Mouse (Mus musculus) MEL (cell line): ENCODE measurements around the gene Acyp1. TPM values are rescaled to one million over a fixed set of nuclear protein-coding genes. Genes with fewer than 3 reads are reported as not detected.
A peak's percentile ranks its signal among the peaks of the same experiment; 100 is the strongest.

Experiments
- DNase-seq: peaks from one replicate; pipeline ENCODE4 v3.0.0; 2011; ENCODE audit warnings: low read depth, low spot score
- H3K27ac ChIP-seq: 2 replicates; pipeline ENCODE4 v1.5.1; 2012; ENCODE audit warnings: low read depth, mild to moderate bottlenecking, control low read depth, low read length, moderate library complexity; ENCODE audit not compliant: control insufficient read depth
- H3K27me3 ChIP-seq, 2 experiments: fragments of 150-350 bp in 1 of 2; sonication (generic) in 1 of 2; 2 replicates each; pipeline ENCODE4 v1.6.1; 2012; ENCODE audit warnings: low read length in 2 of 2, mild to moderate bottlenecking in 2 of 2, improper control_type of control experiment in 1 of 2, moderate library complexity in 1 of 2; ENCODE audit not compliant: insufficient read depth in 2 of 2, control insufficient read depth in 1 of 2
- H3K36me3 ChIP-seq, 2 experiments: 2 replicates each; pipeline ENCODE4 v1.6.1; 2012 to 2014; ENCODE audit warnings: low read length in 2 of 2, improper control_type of control experiment in 1 of 2, inconsistent platforms in 1 of 2, mild to moderate bottlenecking in 1 of 2; ENCODE audit not compliant: insufficient read depth in 2 of 2, control insufficient read depth in 1 of 2
- H3K4me1 ChIP-seq, 2 experiments: fragments of 150-350 bp in 1 of 2; sonication (generic) in 1 of 2; 2 replicates each; pipeline ENCODE4 v1.6.1; 2012; ENCODE audit warnings: low read length in 2 of 2, improper control_type of control experiment in 1 of 2, mild to moderate bottlenecking in 1 of 2; ENCODE audit not compliant: insufficient read depth in 2 of 2, control insufficient read depth in 1 of 2
- H3K4me3 ChIP-seq, 2 experiments: fragments of 150-350 bp in 1 of 2; sonication (generic) in 1 of 2; 2 replicates each; pipeline ENCODE4 v1.5.1; 2012; ENCODE audit warnings: low read depth in 2 of 2, low read length in 2 of 2, mild to moderate bottlenecking in 2 of 2, moderate library complexity in 2 of 2, control low read depth in 1 of 2, improper control_type of control experiment in 1 of 2; ENCODE audit not compliant: control insufficient read depth in 1 of 2, insufficient read depth in 1 of 2
- H3K79me2 ChIP-seq: 2 replicates; pipeline ENCODE4 v1.6.1; 2012; ENCODE audit warnings: mild to moderate bottlenecking, low read length, moderate library complexity; ENCODE audit not compliant: control insufficient read depth, poor library complexity, insufficient read depth
- H3K9ac ChIP-seq: 2 replicates; pipeline ENCODE4 v1.6.1; 2012; ENCODE audit warnings: low read depth, mild to moderate bottlenecking, control low read depth, low read length, moderate library complexity; ENCODE audit not compliant: control insufficient read depth, poor library complexity, severe bottlenecking
- H3K9me3 ChIP-seq: fragments of 150-350 bp; sonication (generic); replicated peaks from 2 replicates; pipeline ENCODE4 v1.6.1; 2012; ENCODE audit warnings: mild to moderate bottlenecking, low read length, improper control_type of control experiment, moderate library complexity; ENCODE audit not compliant: insufficient read depth
- BHLHE40 ChIP-seq: IDR thresholded peaks from 2 replicates; pipeline ENCODE4 v1.6.1; 2012; ENCODE audit warnings: low read depth, mild to moderate bottlenecking, inconsistent platforms, low read length, improper control_type of control experiment, borderline replicate concordance
- CTCF ChIP-seq, 3 experiments: IDR thresholded peaks in 2 of 3; conservative IDR thresholded peaks in 1 of 3; 2 replicates each; pipeline ENCODE4 v1.5.1; 2011 to 2012; ENCODE audit warnings: low read length in 3 of 3, low read depth in 2 of 3, mild to moderate bottlenecking in 2 of 3, improper control_type of control experiment in 1 of 3, inconsistent platforms in 1 of 3, mixed read lengths in 1 of 3, moderate library complexity in 1 of 3; ENCODE audit not compliant: control insufficient read depth in 1 of 3, insufficient read depth in 1 of 3, poor library complexity in 1 of 3, severe bottlenecking in 1 of 3
- ELF1 ChIP-seq: IDR thresholded peaks from 2 replicates; pipeline ENCODE4 v1.6.1; 2014; ENCODE audit warnings: low read depth, mild to moderate bottlenecking, inconsistent platforms, low read length, improper control_type of control experiment, moderate library complexity
- EP300 ChIP-seq, 2 experiments: IDR thresholded peaks; 2 replicates each; pipeline ENCODE4 v1.6.1; 2011; ENCODE audit warnings: improper control_type of control experiment in 2 of 2, low read length in 2 of 2, low read depth in 1 of 2, mild to moderate bottlenecking in 1 of 2
- ETS1 ChIP-seq: IDR thresholded peaks from 2 replicates; pipeline ENCODE4 v1.6.1; 2012; ENCODE audit warnings: low read depth, mild to moderate bottlenecking, inconsistent platforms, low read length, improper control_type of control experiment, moderate library complexity
- GABPA ChIP-seq: IDR thresholded peaks from 2 replicates; pipeline ENCODE4 v1.6.1; 2012; ENCODE audit warnings: low read depth, mild to moderate bottlenecking, inconsistent platforms, low read length, improper control_type of control experiment, moderate library complexity
- GATA1 ChIP-seq: IDR thresholded peaks from 2 replicates; pipeline ENCODE4 v1.6.1; 2011; ENCODE audit warnings: low read depth, low read length, improper control_type of control experiment
- JUND ChIP-seq: IDR thresholded peaks from 2 replicates; pipeline ENCODE4 v1.6.1; 2011; ENCODE audit warnings: low read depth, mild to moderate bottlenecking, improper control_type of control experiment, low read length
- KAT2A ChIP-seq: conservative IDR thresholded peaks from 2 replicates; pipeline ENCODE4 v1.6.1; 2012; ENCODE audit warnings: low read depth, low read length, improper control_type of control experiment, inconsistent platforms
- MAFK ChIP-seq: IDR thresholded peaks from 2 replicates; pipeline ENCODE4 v1.6.1; 2011; ENCODE audit warnings: low read depth, mild to moderate bottlenecking, low read length, improper control_type of control experiment, borderline replicate concordance
- MAZ ChIP-seq: IDR thresholded peaks from 2 replicates; pipeline ENCODE4 v1.6.1; 2012; ENCODE audit warnings: low read depth, mild to moderate bottlenecking, inconsistent platforms, low read length, improper control_type of control experiment
- MYB ChIP-seq: IDR thresholded peaks from 2 replicates; pipeline ENCODE4 v1.6.1; 2011; ENCODE audit warnings: mild to moderate bottlenecking, low read depth, low read length, improper control_type of control experiment
- MYC ChIP-seq: IDR thresholded peaks from 2 replicates; pipeline ENCODE4 v1.6.1; 2011; ENCODE audit warnings: low read depth, mild to moderate bottlenecking, low read length, improper control_type of control experiment, moderate library complexity
- NELFE ChIP-seq: IDR thresholded peaks from 2 replicates; pipeline ENCODE4 v1.6.1; 2011; ENCODE audit warnings: low read depth, low read length, improper control_type of control experiment
- NRF1 ChIP-seq: IDR thresholded peaks from 2 replicates; pipeline ENCODE4 v1.6.1; 2014; ENCODE audit warnings: low read depth, mild to moderate bottlenecking, inconsistent platforms, low read length, improper control_type of control experiment, moderate library complexity; ENCODE audit not compliant: poor library complexity, insufficient read depth, severe bottlenecking
- POLR2A ChIP-seq, 2 experiments: IDR thresholded peaks; 2 replicates each; pipeline ENCODE4 v1.6.1; 2011 to 2012; ENCODE audit warnings: low read length in 2 of 2, mild to moderate bottlenecking in 2 of 2, control low read depth in 1 of 2, improper control_type of control experiment in 1 of 2, low read depth in 1 of 2, moderate library complexity in 1 of 2; ENCODE audit not compliant: control insufficient read depth in 1 of 2, insufficient read depth in 1 of 2, poor library complexity in 1 of 2
- POLR2AphosphoS2 ChIP-seq: IDR thresholded peaks from 2 replicates; pipeline ENCODE4 v1.6.1; 2011; ENCODE audit warnings: low read length, improper control_type of control experiment
- POLR2AphosphoS5 ChIP-seq: IDR thresholded peaks from 2 replicates; pipeline ENCODE4 v1.6.1; 2012; ENCODE audit warnings: low read depth, borderline replicate concordance, mild to moderate bottlenecking, inconsistent platforms, low read length, moderate library complexity, mixed read lengths
- RAD21 ChIP-seq: IDR thresholded peaks from 2 replicates; pipeline ENCODE4 v1.6.1; 2011; ENCODE audit warnings: mild to moderate bottlenecking, low read depth, low read length, improper control_type of control experiment
- SMC3 ChIP-seq: IDR thresholded peaks from 2 replicates; pipeline ENCODE4 v1.6.1; 2011; ENCODE audit warnings: low read depth, low read length, improper control_type of control experiment
- TAL1 ChIP-seq: IDR thresholded peaks from 2 replicates; pipeline ENCODE4 v1.6.1; 2012; ENCODE audit warnings: mild to moderate bottlenecking, inconsistent platforms, low read length, moderate library complexity, mixed read lengths
- TBP ChIP-seq: IDR thresholded peaks from 2 replicates; pipeline ENCODE4 v1.8.0; 2011; ENCODE audit warnings: low read depth, low read length, improper control_type of control experiment
- USF1 ChIP-seq: IDR thresholded peaks from 2 replicates; pipeline ENCODE4 v1.6.1; 2014; ENCODE audit warnings: low read depth, mild to moderate bottlenecking, inconsistent platforms, low read length, improper control_type of control experiment, moderate library complexity
- USF2 ChIP-seq, 2 experiments: IDR thresholded peaks; 2 replicates each; pipeline ENCODE4 v1.6.1; 2011 to 2012; ENCODE audit warnings: improper control_type of control experiment in 2 of 2, low read length in 2 of 2, borderline replicate concordance in 1 of 2, inconsistent platforms in 1 of 2, low read depth in 1 of 2, mild to moderate bottlenecking in 1 of 2; ENCODE audit not compliant: insufficient read depth in 1 of 2
- ZC3H11A ChIP-seq: IDR thresholded peaks from 2 replicates; pipeline ENCODE4 v1.6.1; 2012; ENCODE audit warnings: low read depth, mild to moderate bottlenecking, inconsistent platforms, low read length, improper control_type of control experiment
- ZKSCAN1 ChIP-seq: IDR thresholded peaks from 2 replicates; pipeline ENCODE4 v1.6.1; 2012; ENCODE audit warnings: low read depth, mild to moderate bottlenecking, inconsistent platforms, low read length, improper control_type of control experiment, moderate library complexity
- ZNF384 ChIP-seq: IDR thresholded peaks from 2 replicates; pipeline ENCODE4 v1.6.1; 2012; ENCODE audit warnings: low read depth, mild to moderate bottlenecking, inconsistent platforms, low read length, improper control_type of control experiment
- polyA plus RNA-seq, 2 experiments: library from polyadenylated mRNA; stranded (reverse) in 1 of 2; unstranded in 1 of 2; fragments of >175 nt in 1 of 2; fragments of >200 nt in 1 of 2; gene quantifications; 2 replicates each; pipeline versions ENCODE4 v1.2.1 to v1.2.4; 2012; ENCODE audit warnings: low replicate concordance in 2 of 2, low read depth in 1 of 2; ENCODE audit not compliant: insufficient read length in 2 of 2, insufficient read depth in 1 of 2, missing spikeins in 1 of 2
- total RNA-seq: library from RNA; depleted of rRNA; stranded (reverse); fragments of 300-350 nt; gene quantifications from 2 replicates; pipeline ENCODE4 v1.2.3, GENCODE M21; 2012; rRNA removed

Acyp1 gene
- total RNA-seq (51.2 and 54.5 TPM in 2 replicates), polyA plus RNA-seq (10 to 100 TPM in 1 of 2 experiments, not detected in 1; 47.4 TPM)

DNA sequence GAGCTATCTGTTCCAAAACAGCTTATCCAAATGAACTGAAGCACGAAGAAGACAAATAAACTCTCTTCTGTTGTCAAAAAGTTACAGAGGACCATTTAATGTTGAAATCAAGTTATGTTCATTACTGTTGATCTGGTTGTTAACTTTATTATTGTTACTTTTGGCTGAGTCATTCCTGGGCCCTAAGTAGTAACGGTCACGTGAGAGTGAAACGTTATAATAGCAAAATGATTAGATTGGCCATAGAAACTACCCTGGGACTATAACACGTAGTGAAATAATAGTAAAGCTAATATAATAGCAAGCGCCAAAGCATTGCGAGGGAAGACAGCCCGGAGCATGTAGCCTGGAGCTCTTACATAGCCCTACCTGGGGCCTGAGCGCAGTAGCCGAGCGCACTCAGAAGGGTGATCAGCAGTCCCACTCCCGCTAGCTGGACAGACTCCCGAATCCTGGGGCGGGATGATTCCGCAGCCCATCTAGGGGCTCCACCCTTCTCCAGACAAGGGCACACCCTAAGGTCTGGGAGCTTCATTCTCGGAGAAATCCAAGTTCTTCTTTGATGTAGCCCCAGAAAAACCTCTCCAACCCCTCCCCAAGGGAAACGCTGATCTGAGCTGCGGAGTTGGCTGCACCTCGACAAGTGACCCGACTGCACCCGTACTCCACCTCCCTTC lies at the start of gene Acyp1:
Gene Acyp1, minus strand, starts transcription at position 630 of the 677 bp plus-strand sequence.
- Histone ChIP-seq H3K4me1 (peaks cover 8 to 10% of the 10 kb centered on the region in 2 experiments), H3K9me3 (no peaks in the 10 kb centered on the region), H3K27me3 (no peaks in the 10 kb centered on the region; a peak in 1 of 4 replicates), H3K79me2 (no peaks in the 10 kb centered on the region), H3K27ac (no peak within 1 kb of the TSS), H3K9ac (no peak within 1 kb of the TSS), H3K36me3 (peaks cover 0 to 9% of the 10 kb centered on the region in 2 experiments; a peak in 2 of 4 replicates), H3K4me3 (no peak within 1 kb of the TSS)
- TF ChIP-seq USF1, result peak; percentile 70; the same call in 1 of the 2 replicates
- TF ChIP-seq GATA1, result no peak
- TF ChIP-seq MYB, result no peak
- TF ChIP-seq BHLHE40, result peak; percentile 56; the same call in 1 of the 2 replicates
- TF ChIP-seq TAL1, result no peak
- no peak for DNase-seq

DNA sequence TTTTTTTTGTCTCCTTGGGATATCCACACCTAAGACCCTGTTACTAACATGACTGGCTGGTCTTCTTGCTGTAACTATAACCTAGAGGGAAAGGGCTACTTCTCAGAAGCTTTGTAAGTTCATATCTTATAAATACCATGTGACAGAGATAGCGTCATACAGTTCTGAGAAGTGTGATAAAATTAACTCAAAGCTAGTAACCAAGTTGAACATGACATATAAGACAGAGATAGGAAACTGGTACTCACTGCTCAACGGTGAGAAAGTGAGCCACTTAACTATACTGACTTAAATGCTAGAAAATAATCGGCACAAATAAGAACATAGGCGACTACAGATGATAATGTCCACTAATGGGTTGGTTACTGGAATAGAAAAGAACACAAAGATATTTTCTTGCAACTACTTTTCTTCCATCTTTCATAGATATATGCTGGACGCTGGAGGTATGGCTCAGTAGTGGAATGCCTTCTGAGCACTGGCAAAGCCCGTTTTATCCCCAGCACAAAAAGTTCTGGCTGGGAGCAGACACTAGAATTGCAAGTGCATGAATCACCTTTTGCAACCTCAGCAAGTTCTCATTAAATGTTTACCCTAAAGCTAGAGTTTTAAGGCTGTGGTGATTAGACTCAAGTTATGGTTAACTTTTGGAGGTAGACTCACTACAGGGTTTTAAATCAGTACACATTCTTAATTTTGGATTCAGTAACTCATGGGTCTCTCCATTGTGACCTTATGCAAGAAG lies 49.5 kb upstream of the Acyp1 start:
- Histone ChIP-seq H3K9ac (peak overlapping the region; percentile 98), H3K79me2 (peaks cover 9% of the 10 kb centered on the region), H3K4me1 (peaks cover 7 to 16% of the 10 kb centered on the region in 2 experiments), H3K27me3 (no peaks in the 10 kb centered on the region), H3K27ac (peak overlapping the region; percentile 75), H3K4me3 (peak overlapping the region; percentile 92 to 99), H3K36me3 (peaks cover 9 to 25% of the 10 kb centered on the region in 2 experiments), H3K9me3 (no peaks in the 10 kb centered on the region)
- peak; percentile 53 for DNase-seq
- no peak for TF ChIP-seq NRF1
- TF ChIP-seq GABPA, result no peak
- no peak for TF ChIP-seq ZC3H11A
- TF ChIP-seq NELFE, result no peak
- TF ChIP-seq KAT2A, result no peak
- TF ChIP-seq CTCF (IDR thresholded peaks at IDR 0.05 in 2 of 3, conservative IDR thresholded peaks at IDR 0.05 in 1 of 3; ENCODE audit: control insufficient read depth in 1 of 3, insufficient read depth in 1 of 3, low read depth in 2 of 3, low read length in 3 of 3, poor library complexity in 1 of 3, severe bottlenecking in 1 of 3), result no peak
- no peak for TF ChIP-seq ELF1
- TF ChIP-seq ETS1, result peak; percentile 76; the same call in 1 of the 2 replicates
- TF ChIP-seq TBP, result no peak
- no peak for TF ChIP-seq MAZ
- TF ChIP-seq JUND, result no peak
- TF ChIP-seq EP300 (IDR thresholded peaks at IDR 0.05; ENCODE audit: low read depth in 1 of 2, low read length in 2 of 2), result peak; percentile 55 to 56; a peak in 3 of 4 replicates
- no peak for TF ChIP-seq BHLHE40
- TF ChIP-seq ZNF384, result 0 out of 2 replicates have a peak, but pooled peaks have one; percentile 16
- 0 out of 4 replicates have a peak, but pooled peaks of 1 of the 2 experiments have one; percentile 17 for TF ChIP-seq POLR2A (IDR thresholded peaks at IDR 0.05; ENCODE audit: control insufficient read depth in 1 of 2, insufficient read depth in 1 of 2, low read depth in 1 of 2, low read length in 2 of 2, poor library complexity in 1 of 2)
- TF ChIP-seq USF1, result peak; percentile 78
- peak; percentile 71; the same call in 1 of the 2 replicates for TF ChIP-seq MAFK
- TF ChIP-seq POLR2AphosphoS5, result no peak
- TF ChIP-seq MYB, result no peak
- no peak for TF ChIP-seq RAD21
- TF ChIP-seq MYC, result peak; percentile 27; the same call in 1 of the 2 replicates
- no peak for TF ChIP-seq SMC3
- no peak for TF ChIP-seq ZKSCAN1
- TF ChIP-seq POLR2AphosphoS2, result no peak
- TF ChIP-seq USF2 (IDR thresholded peaks at IDR 0.05; ENCODE audit: borderline replicate concordance in 1 of 2, insufficient read depth in 1 of 2, low read depth in 1 of 2, low read length in 2 of 2), result no peak
- TF ChIP-seq TAL1, result no peak
